Mouse (Mus musculus): ENCODE measurements around the gene Osbpl6.

DNA sequence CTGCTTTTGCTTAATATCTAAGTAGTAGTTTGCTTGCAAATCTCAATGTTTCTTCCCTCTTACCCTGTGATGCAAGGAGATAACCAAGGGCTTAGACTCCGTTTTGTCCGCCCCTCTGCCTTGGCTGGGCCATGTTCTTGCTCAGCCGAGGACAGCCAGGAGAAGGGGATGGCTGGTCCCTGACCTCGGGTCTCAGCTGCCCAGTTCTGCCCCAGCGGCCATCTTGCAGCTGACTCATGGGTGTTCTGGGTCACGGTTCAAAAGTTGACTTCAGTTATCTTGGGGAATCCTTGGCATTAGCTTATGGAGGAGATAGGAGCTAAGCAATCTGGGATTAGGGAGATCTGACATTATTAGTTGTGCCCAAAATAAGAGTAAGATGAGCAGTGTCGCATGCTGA is 142.5 kb downstream of the Osbpl6 start:
- no peak for TF ChIP-seq CTCF (IDR thresholded peaks at IDR 0.05; ENCODE audit: insufficient read depth, low read length)
- no peak for TF ChIP-seq POLR2A (IDR thresholded peaks at IDR 0.05; ENCODE audit: borderline replicate concordance, extremely low read depth, low read depth, low read length)
